Mouse (Mus musculus) frontal cortex, postnatal 14 days (tissue): ENCODE results near the gene Pik3c2g.
"Not testable (repeated sequence)": the region's sequence is repeated elsewhere in the genome, so short reads cannot be mapped to it uniquely, and the experiment has no call there.

Experiments
- DNase-seq, 2 experiments: peaks; one replicate each; pipeline ENCODE4 v3.0.0; 2022; ENCODE audit warnings: low spot score in 2 of 2

Gene Pik3c2g

GRCm38 (mm10) chr6:139908997-139909669 is 322.1 kb downstream of the Pik3c2g start:
- no peak for DNase-seq

- DNase-seq = no peak
These were observed 341.7 kb downstream of the Pik3c2g start for GRCm38 (mm10) chr6:139928766-139929165.

GRCm38 (mm10) chr6:139934861-139935260 is 347.8 kb downstream of the Pik3c2g start:
- no peak for DNase-seq

GRCm38 (mm10) chr6:139937581-139937980 is 350.6 kb downstream of the Pik3c2g start:
- not testable (repeated sequence) for DNase-seq

GRCm38 (mm10) chr6:139947106-139947879 is 360.3 kb downstream of the Pik3c2g start:
- DNase-seq = no peak

GRCm38 (mm10) chr6:139953596-139953995 is 366.6 kb downstream of the Pik3c2g start:
- DNase-seq = no peak

- no peak for DNase-seq
These were observed 370.7 kb downstream of the Pik3c2g start for GRCm38 (mm10) chr6:139957531-139958241.

GRCm38 (mm10) chr6:139963775-139964174 is 376.8 kb downstream of the Pik3c2g start:
- no peak for DNase-seq

- DNase-seq = no peak
These were observed 377.9 kb downstream of the Pik3c2g start for GRCm38 (mm10) chr6:139964895-139965294.

- DNase-seq = no peak
These were observed 379.7 kb downstream of the Pik3c2g start for GRCm38 (mm10) chr6:139966684-139967083.

GRCm38 (mm10) chr6:139971608-139972298 is 384.7 kb downstream of the Pik3c2g start:
- DNase-seq = no peak

- no peak for DNase-seq
These were observed 387.6 kb downstream of the Pik3c2g start for GRCm38 (mm10) chr6:139974668-139975067.

- no peak for DNase-seq
These were observed 391.1 kb downstream of the Pik3c2g start for GRCm38 (mm10) chr6:139978114-139978513.

- no peak for DNase-seq
These were observed 394.0 kb downstream of the Pik3c2g start for GRCm38 (mm10) chr6:139981061-139981460.

- no peak for DNase-seq
These were observed 397.0 kb downstream of the Pik3c2g start for GRCm38 (mm10) chr6:139984069-139984468.

GRCm38 (mm10) chr6:139986564-139986963 is 399.5 kb downstream of the Pik3c2g start:
- no peak for DNase-seq

GRCm38 (mm10) chr6:139989075-139989474 is 402.1 kb downstream of the Pik3c2g start:
- no peak for DNase-seq

- no peak for DNase-seq
These were observed 402.6 kb downstream of the Pik3c2g start for GRCm38 (mm10) chr6:139989597-139989996.

GRCm38 (mm10) chr6:140005181-140005580 is 418.2 kb downstream of the Pik3c2g start:
- no peak for DNase-seq
